Mouse (Mus musculus) MEL (cell line): ENCODE measurements around the gene Rxrb. TPM values are rescaled to one million over a fixed set of nuclear protein-coding genes. Genes with fewer than 3 reads are reported as not detected.

Source experiments
- DNase-seq: peaks from one replicate; pipeline ENCODE4 v3.0.0; 2011; ENCODE audit warnings: low read depth, low spot score
- H3K27ac ChIP-seq: 2 replicates; pipeline ENCODE4 v1.5.1; 2012; ENCODE audit warnings: low read depth, mild to moderate bottlenecking, control low read depth, low read length, moderate library complexity; ENCODE audit not compliant: control insufficient read depth
- H3K27me3 ChIP-seq, 2 experiments: fragments of 150-350 bp in 1 of 2; sonication (generic) in 1 of 2; 2 replicates each; pipeline ENCODE4 v1.6.1; 2012; ENCODE audit warnings: low read length in 2 of 2, mild to moderate bottlenecking in 2 of 2, improper control_type of control experiment in 1 of 2, moderate library complexity in 1 of 2; ENCODE audit not compliant: insufficient read depth in 2 of 2, control insufficient read depth in 1 of 2
- H3K36me3 ChIP-seq, 2 experiments: 2 replicates each; pipeline ENCODE4 v1.6.1; 2012 to 2014; ENCODE audit warnings: low read length in 2 of 2, improper control_type of control experiment in 1 of 2, inconsistent platforms in 1 of 2, mild to moderate bottlenecking in 1 of 2; ENCODE audit not compliant: insufficient read depth in 2 of 2, control insufficient read depth in 1 of 2
- H3K4me1 ChIP-seq, 2 experiments: fragments of 150-350 bp in 1 of 2; sonication (generic) in 1 of 2; 2 replicates each; pipeline ENCODE4 v1.6.1; 2012; ENCODE audit warnings: low read length in 2 of 2, improper control_type of control experiment in 1 of 2, mild to moderate bottlenecking in 1 of 2; ENCODE audit not compliant: insufficient read depth in 2 of 2, control insufficient read depth in 1 of 2
- H3K4me3 ChIP-seq, 2 experiments: fragments of 150-350 bp in 1 of 2; sonication (generic) in 1 of 2; 2 replicates each; pipeline ENCODE4 v1.5.1; 2012; ENCODE audit warnings: low read depth in 2 of 2, low read length in 2 of 2, mild to moderate bottlenecking in 2 of 2, moderate library complexity in 2 of 2, control low read depth in 1 of 2, improper control_type of control experiment in 1 of 2; ENCODE audit not compliant: control insufficient read depth in 1 of 2, insufficient read depth in 1 of 2
- H3K79me2 ChIP-seq: 2 replicates; pipeline ENCODE4 v1.6.1; 2012; ENCODE audit warnings: mild to moderate bottlenecking, low read length, moderate library complexity; ENCODE audit not compliant: control insufficient read depth, poor library complexity, insufficient read depth
- H3K9ac ChIP-seq: 2 replicates; pipeline ENCODE4 v1.6.1; 2012; ENCODE audit warnings: low read depth, mild to moderate bottlenecking, control low read depth, low read length, moderate library complexity; ENCODE audit not compliant: control insufficient read depth, poor library complexity, severe bottlenecking
- H3K9me3 ChIP-seq: fragments of 150-350 bp; sonication (generic); replicated peaks from 2 replicates; pipeline ENCODE4 v1.6.1; 2012; ENCODE audit warnings: mild to moderate bottlenecking, low read length, improper control_type of control experiment, moderate library complexity; ENCODE audit not compliant: insufficient read depth
- CHD2 ChIP-seq: IDR thresholded peaks from 2 replicates; pipeline ENCODE4 v1.6.1; 2011; ENCODE audit warnings: low read length, improper control_type of control experiment
- CTCF ChIP-seq, 3 experiments: IDR thresholded peaks in 2 of 3; conservative IDR thresholded peaks in 1 of 3; 2 replicates each; pipeline ENCODE4 v1.5.1; 2011 to 2012; ENCODE audit warnings: low read length in 3 of 3, low read depth in 2 of 3, mild to moderate bottlenecking in 2 of 3, improper control_type of control experiment in 1 of 3, inconsistent platforms in 1 of 3, mixed read lengths in 1 of 3, moderate library complexity in 1 of 3; ENCODE audit not compliant: control insufficient read depth in 1 of 3, insufficient read depth in 1 of 3, poor library complexity in 1 of 3, severe bottlenecking in 1 of 3
- E2F4 ChIP-seq: IDR thresholded peaks from 2 replicates; pipeline ENCODE4 v1.6.1; 2011; ENCODE audit warnings: low read depth, low read length, improper control_type of control experiment, borderline replicate concordance
- ELF1 ChIP-seq: IDR thresholded peaks from 2 replicates; pipeline ENCODE4 v1.6.1; 2014; ENCODE audit warnings: low read depth, mild to moderate bottlenecking, inconsistent platforms, low read length, improper control_type of control experiment, moderate library complexity
- EP300 ChIP-seq, 2 experiments: IDR thresholded peaks; 2 replicates each; pipeline ENCODE4 v1.6.1; 2011; ENCODE audit warnings: improper control_type of control experiment in 2 of 2, low read length in 2 of 2, low read depth in 1 of 2, mild to moderate bottlenecking in 1 of 2
- GABPA ChIP-seq: IDR thresholded peaks from 2 replicates; pipeline ENCODE4 v1.6.1; 2012; ENCODE audit warnings: low read depth, mild to moderate bottlenecking, inconsistent platforms, low read length, improper control_type of control experiment, moderate library complexity
- GATA1 ChIP-seq: IDR thresholded peaks from 2 replicates; pipeline ENCODE4 v1.6.1; 2011; ENCODE audit warnings: low read depth, low read length, improper control_type of control experiment
- HCFC1 ChIP-seq: IDR thresholded peaks from 2 replicates; pipeline ENCODE4 v1.6.1; 2012; ENCODE audit warnings: low read depth, mild to moderate bottlenecking, inconsistent platforms, low read length, improper control_type of control experiment, moderate library complexity
- JUND ChIP-seq: IDR thresholded peaks from 2 replicates; pipeline ENCODE4 v1.6.1; 2011; ENCODE audit warnings: low read depth, mild to moderate bottlenecking, improper control_type of control experiment, low read length
- KAT2A ChIP-seq: conservative IDR thresholded peaks from 2 replicates; pipeline ENCODE4 v1.6.1; 2012; ENCODE audit warnings: low read depth, low read length, improper control_type of control experiment, inconsistent platforms
- MAFK ChIP-seq: IDR thresholded peaks from 2 replicates; pipeline ENCODE4 v1.6.1; 2011; ENCODE audit warnings: low read depth, mild to moderate bottlenecking, low read length, improper control_type of control experiment, borderline replicate concordance
- MAX ChIP-seq: IDR thresholded peaks from 2 replicates; pipeline ENCODE4 v1.6.1; 2011; ENCODE audit warnings: low read length, improper control_type of control experiment
- MAZ ChIP-seq: IDR thresholded peaks from 2 replicates; pipeline ENCODE4 v1.6.1; 2012; ENCODE audit warnings: low read depth, mild to moderate bottlenecking, inconsistent platforms, low read length, improper control_type of control experiment
- MEF2A ChIP-seq: IDR thresholded peaks from 2 replicates; pipeline ENCODE4 v1.6.1; 2014; ENCODE audit warnings: low read depth, mild to moderate bottlenecking, inconsistent platforms, low read length, improper control_type of control experiment; ENCODE audit not compliant: poor library complexity, insufficient replicate concordance, severe bottlenecking; ENCODE audit errors: extremely low read depth
- MXI1 ChIP-seq: IDR thresholded peaks from 2 replicates; pipeline ENCODE4 v1.6.1; 2011; ENCODE audit warnings: mild to moderate bottlenecking, low read depth, low read length, improper control_type of control experiment
- MYC ChIP-seq: IDR thresholded peaks from 2 replicates; pipeline ENCODE4 v1.6.1; 2011; ENCODE audit warnings: low read depth, mild to moderate bottlenecking, low read length, improper control_type of control experiment, moderate library complexity
- NELFE ChIP-seq: IDR thresholded peaks from 2 replicates; pipeline ENCODE4 v1.6.1; 2011; ENCODE audit warnings: low read depth, low read length, improper control_type of control experiment
- NRF1 ChIP-seq: IDR thresholded peaks from 2 replicates; pipeline ENCODE4 v1.6.1; 2014; ENCODE audit warnings: low read depth, mild to moderate bottlenecking, inconsistent platforms, low read length, improper control_type of control experiment, moderate library complexity; ENCODE audit not compliant: poor library complexity, insufficient read depth, severe bottlenecking
- POLR2AphosphoS2 ChIP-seq: IDR thresholded peaks from 2 replicates; pipeline ENCODE4 v1.6.1; 2011; ENCODE audit warnings: low read length, improper control_type of control experiment
- POLR2AphosphoS5 ChIP-seq: IDR thresholded peaks from 2 replicates; pipeline ENCODE4 v1.6.1; 2012; ENCODE audit warnings: low read depth, borderline replicate concordance, mild to moderate bottlenecking, inconsistent platforms, low read length, moderate library complexity, mixed read lengths
- RAD21 ChIP-seq: IDR thresholded peaks from 2 replicates; pipeline ENCODE4 v1.6.1; 2011; ENCODE audit warnings: mild to moderate bottlenecking, low read depth, low read length, improper control_type of control experiment
- TCF12 ChIP-seq: IDR thresholded peaks from 2 replicates; pipeline ENCODE4 v1.6.1; 2014; ENCODE audit warnings: low read depth, mild to moderate bottlenecking, inconsistent platforms, low read length, improper control_type of control experiment, moderate library complexity
- UBTF ChIP-seq: IDR thresholded peaks from 2 replicates; pipeline ENCODE4 v1.6.1; 2012; ENCODE audit warnings: low read depth, mild to moderate bottlenecking, inconsistent platforms, low read length, improper control_type of control experiment, moderate library complexity, borderline replicate concordance; ENCODE audit not compliant: insufficient read depth
- USF1 ChIP-seq: IDR thresholded peaks from 2 replicates; pipeline ENCODE4 v1.6.1; 2014; ENCODE audit warnings: low read depth, mild to moderate bottlenecking, inconsistent platforms, low read length, improper control_type of control experiment, moderate library complexity
- USF2 ChIP-seq, 2 experiments: IDR thresholded peaks; 2 replicates each; pipeline ENCODE4 v1.6.1; 2011 to 2012; ENCODE audit warnings: improper control_type of control experiment in 2 of 2, low read length in 2 of 2, borderline replicate concordance in 1 of 2, inconsistent platforms in 1 of 2, low read depth in 1 of 2, mild to moderate bottlenecking in 1 of 2; ENCODE audit not compliant: insufficient read depth in 1 of 2
- ZC3H11A ChIP-seq: IDR thresholded peaks from 2 replicates; pipeline ENCODE4 v1.6.1; 2012; ENCODE audit warnings: low read depth, mild to moderate bottlenecking, inconsistent platforms, low read length, improper control_type of control experiment
- ZKSCAN1 ChIP-seq: IDR thresholded peaks from 2 replicates; pipeline ENCODE4 v1.6.1; 2012; ENCODE audit warnings: low read depth, mild to moderate bottlenecking, inconsistent platforms, low read length, improper control_type of control experiment, moderate library complexity
- ZMIZ1 ChIP-seq: IDR thresholded peaks from 2 replicates; pipeline ENCODE4 v1.6.1; 2012; ENCODE audit warnings: low read depth, mild to moderate bottlenecking, inconsistent platforms, low read length, improper control_type of control experiment, moderate library complexity
- polyA plus RNA-seq, 2 experiments: library from polyadenylated mRNA; stranded (reverse) in 1 of 2; unstranded in 1 of 2; fragments of >175 nt in 1 of 2; fragments of >200 nt in 1 of 2; gene quantifications; 2 replicates each; pipeline versions ENCODE4 v1.2.1 to v1.2.4; 2012; ENCODE audit warnings: low replicate concordance in 2 of 2, low read depth in 1 of 2; ENCODE audit not compliant: insufficient read length in 2 of 2, insufficient read depth in 1 of 2, missing spikeins in 1 of 2
- total RNA-seq: library from RNA; depleted of rRNA; stranded (reverse); fragments of 300-350 nt; gene quantifications from 2 replicates; pipeline ENCODE4 v1.2.3, GENCODE M21; 2012

Rxrb gene
- total and polyA plus RNA-seq, 3 experiments, result 37.6 to 63.4 TPM; not detected in 1

DNA sequence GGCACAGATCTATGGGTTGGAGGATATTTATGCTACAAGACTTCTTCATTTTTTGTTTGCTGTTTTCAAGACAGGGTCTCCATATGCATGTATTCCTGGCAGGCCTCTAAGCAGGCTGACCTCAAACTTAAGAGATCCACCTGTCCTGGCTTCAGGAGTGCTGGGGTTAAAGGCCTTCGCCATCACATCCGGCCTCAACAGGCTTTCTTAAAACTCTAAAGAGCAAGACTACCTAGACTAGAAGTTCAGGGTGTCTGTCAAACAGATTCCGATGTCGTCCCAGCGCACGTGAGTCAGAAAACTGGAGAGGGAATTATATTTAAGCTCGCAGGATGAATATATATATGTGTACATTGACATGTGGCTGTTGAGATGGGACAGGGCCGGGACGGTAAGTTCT lies 7.9 kb upstream of the Rxrb start:
- no peak for DNase-seq
- no peak for TF ChIP-seq MXI1
- TF ChIP-seq ZC3H11A, result no peak
- TF ChIP-seq NELFE, result no peak
- TF ChIP-seq USF1, result no peak
- TF ChIP-seq ELF1, result no peak
- no peak for TF ChIP-seq NRF1
- no peak for TF ChIP-seq KAT2A
- TF ChIP-seq JUND, result no peak
- no peak for TF ChIP-seq HCFC1
- no peak for TF ChIP-seq MEF2A
- TF ChIP-seq EP300 (IDR thresholded peaks at IDR 0.05; ENCODE audit: low read depth in 1 of 2, low read length in 2 of 2), result no peak
- TF ChIP-seq MAX, result no peak
- TF ChIP-seq GABPA, result no peak
- no peak for TF ChIP-seq ZKSCAN1
- no peak for TF ChIP-seq E2F4
- no peak for TF ChIP-seq USF2 (IDR thresholded peaks at IDR 0.05; ENCODE audit: borderline replicate concordance in 1 of 2, insufficient read depth in 1 of 2, low read depth in 1 of 2, low read length in 2 of 2)
- TF ChIP-seq POLR2AphosphoS5, result no peak
- TF ChIP-seq RAD21, result no peak
- no peak for TF ChIP-seq GATA1
- no peak for TF ChIP-seq TCF12
- TF ChIP-seq, all 39 proteins: peak for 0
- Histone ChIP-seq H3K4me1 (peaks cover 0 to 20% of the 10 kb centered on the region in 2 experiments; a peak in 2 of 4 replicates), H3K4me3 (peak overlapping the region; percentile 90 to 96), H3K79me2 (peaks cover 16% of the 10 kb centered on the region), H3K27me3 (no peaks in the 10 kb centered on the region), H3K36me3 (peaks cover 3 to 7% of the 10 kb centered on the region in 2 experiments; a peak in 3 of 4 replicates), H3K27ac (no peak overlapping the region), H3K9me3 (no peaks in the 10 kb centered on the region), H3K9ac (peak overlapping the region; percentile 96)

DNA sequence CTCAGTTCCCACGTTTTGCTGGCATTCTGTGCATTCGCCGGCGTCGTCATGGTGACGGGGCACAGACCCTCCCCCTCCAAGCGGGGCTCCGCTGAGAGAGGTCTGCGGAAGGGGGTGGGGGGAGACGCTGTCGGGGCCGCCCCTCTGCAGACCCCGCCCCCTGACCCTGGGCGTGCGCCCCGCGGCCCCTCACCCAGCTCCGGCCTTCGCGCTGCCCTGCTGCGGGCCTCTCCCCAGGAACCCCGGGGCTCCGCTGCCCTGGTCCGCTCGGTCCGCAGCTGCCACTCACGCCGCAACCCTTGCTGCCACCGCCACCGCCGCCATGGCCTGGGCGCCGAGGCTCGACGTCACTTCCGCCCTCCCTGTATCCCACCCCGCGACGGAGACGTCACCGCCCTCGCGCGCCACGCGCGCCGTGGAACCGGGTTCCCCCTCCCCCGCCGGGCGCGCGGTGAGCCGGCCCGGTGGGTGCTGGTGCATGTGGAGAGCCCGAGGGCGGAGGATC lies 7.2 kb upstream of the Rxrb start, which contains the start of gene Ring1:
Gene Ring1 (minus strand): TSS at position 364 of the 505 bp plus-strand sequence.
- Histone ChIP-seq H3K27ac (peak within 1 kb of the TSS; percentile 69), H3K36me3 (peaks cover 3 to 7% of the 10 kb centered on the region in 2 experiments; a peak in 3 of 4 replicates), H3K4me1 (peaks cover 0 to 20% of the 10 kb centered on the region in 2 experiments; a peak in 2 of 4 replicates), H3K9me3 (no peaks in the 10 kb centered on the region), H3K9ac (peak within 1 kb of the TSS; percentile 96), H3K79me2 (peaks cover 17% of the 10 kb centered on the region), H3K4me3 (peak within 1 kb of the TSS; percentile 90 to 96), H3K27me3 (no peaks in the 10 kb centered on the region)
- peak; percentile 84 for DNase-seq
- no peak for TF ChIP-seq CTCF (IDR thresholded peaks at IDR 0.05 in 2 of 3, conservative IDR thresholded peaks at IDR 0.05 in 1 of 3; ENCODE audit: control insufficient read depth in 1 of 3, insufficient read depth in 1 of 3, low read depth in 2 of 3, low read length in 3 of 3, poor library complexity in 1 of 3, severe bottlenecking in 1 of 3)
- TF ChIP-seq MAZ, result peak; percentile 19
- TF ChIP-seq USF1, result no peak
- no peak for TF ChIP-seq JUND
- TF ChIP-seq USF2 (IDR thresholded peaks at IDR 0.05; ENCODE audit: borderline replicate concordance in 1 of 2, insufficient read depth in 1 of 2, low read depth in 1 of 2, low read length in 2 of 2), result no peak
- TF ChIP-seq MEF2A, result no peak
- no peak for TF ChIP-seq UBTF
- TF ChIP-seq RAD21, result no peak
- TF ChIP-seq ZC3H11A, result no peak
- TF ChIP-seq MYC, result 0 out of 2 replicates have a peak, but pooled peaks have one; percentile 73
- TF ChIP-seq MAX, result peak; percentile 83
- no peak for TF ChIP-seq MAFK
- peak; percentile 88 for TF ChIP-seq POLR2AphosphoS2
- TF ChIP-seq HCFC1, result peak; percentile 81
- 0 out of 2 replicates have a peak, but pooled peaks have one; percentile 38 for TF ChIP-seq TCF12
- TF ChIP-seq CHD2, result no peak; the same call in 1 of the 2 replicates
- TF ChIP-seq MXI1, result no peak; the same call in none of the 2 replicates
- TF ChIP-seq ZMIZ1, result peak; percentile 22; the same call in 1 of the 2 replicates
- no peak for TF ChIP-seq GABPA
